Mouse (Mus musculus): ENCODE measurements around the gene Hat1. TPM values are rescaled to one million over a fixed set of nuclear protein-coding genes. Genes with fewer than 3 reads are reported as not detected.

The Hat1 gene
- polyA plus RNA-seq, 1 experiment = 0.49 TPM

- TF ChIP-seq GATA1 (IDR thresholded peaks at IDR 0.05; ENCODE audit: low read length) (no peak), TAL1 (IDR thresholded peaks at IDR 0.05; ENCODE audit: low read length) (no peak)
- H3K36me3 ChIP-seq (ENCODE audit: control insufficient read depth) = no peaks in the 10 kb centered on the region
- H3K4me3 ChIP-seq (replicated peaks) = peak overlapping the region; percentile 15
Measured at GRCm38 (mm10) chr2:71374275-71375155, 14.2 kb upstream of the Hat1 start.

DNA sequence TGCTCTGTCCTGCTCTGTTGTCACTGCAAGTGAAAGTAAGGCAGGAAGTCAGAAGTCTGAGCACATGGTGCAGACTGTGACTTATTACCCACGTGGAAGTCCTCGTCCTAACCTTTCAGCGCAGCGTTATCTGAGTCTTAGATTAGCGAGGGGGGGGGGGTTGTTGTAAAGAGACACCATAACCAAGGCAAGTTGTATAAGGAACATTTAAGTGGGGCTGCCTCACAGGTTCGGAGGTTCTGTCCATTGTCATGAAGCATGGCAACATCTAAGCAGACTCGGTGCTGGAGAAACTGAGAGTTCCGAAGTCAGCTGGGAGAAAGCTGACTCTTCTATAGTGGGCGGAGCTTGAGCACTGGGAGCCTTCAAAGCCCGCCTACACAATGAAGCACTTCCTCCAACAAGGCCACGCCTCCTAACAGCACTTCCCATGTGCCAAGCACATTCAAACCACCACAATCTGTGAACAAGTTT is 12.3 kb upstream of the Hat1 start:
- no peak for TF ChIP-seq TAL1 (IDR thresholded peaks at IDR 0.05; ENCODE audit: low read length)
- no peak for TF ChIP-seq GATA1 (IDR thresholded peaks at IDR 0.05; ENCODE audit: low read length)
- no peaks in the 10 kb centered on the region for H3K9me3 ChIP-seq (ENCODE audit: control insufficient read depth, low read length)
- H3K4me3 ChIP-seq (replicated peaks) = peak overlapping the region; percentile 37

More at GRCm38 (mm10) chr2:71374275-71375155, 14.2 kb upstream of the Hat1 start:
- H3K9me3 ChIP-seq (ENCODE audit: control insufficient read depth, low read length) = no peaks in the 10 kb centered on the region
- H3K4me1 ChIP-seq (ENCODE audit: control insufficient read depth) = peaks cover 36% of the 10 kb centered on the region
- H3K27me3 ChIP-seq (ENCODE audit: control insufficient read depth) = no peaks in the 10 kb centered on the region

GRCm38 (mm10) chr2:71377426-71377825 is 11.3 kb upstream of the Hat1 start:
- Histone ChIP-seq H3K9me3 (ENCODE audit: control insufficient read depth, low read length) (no peaks in the 10 kb centered on the region), H3K36me3 (ENCODE audit: control insufficient read depth) (no peaks in the 10 kb centered on the region), H3K4me1 (ENCODE audit: control insufficient read depth) (peaks cover 30% of the 10 kb centered on the region), H3K27me3 (ENCODE audit: control insufficient read depth) (no peaks in the 10 kb centered on the region), H3K4me3 (replicated peaks) (no peak overlapping the region)
- TF ChIP-seq TAL1 (IDR thresholded peaks at IDR 0.05; ENCODE audit: low read length) (no peak), GATA1 (IDR thresholded peaks at IDR 0.05; ENCODE audit: low read length) (no peak)

More for the DNA sequence above, 12.3 kb upstream of the Hat1 start:
- Histone ChIP-seq H3K27me3 (ENCODE audit: control insufficient read depth) (no peaks in the 10 kb centered on the region), H3K36me3 (ENCODE audit: control insufficient read depth) (no peaks in the 10 kb centered on the region), H3K4me1 (ENCODE audit: control insufficient read depth) (peaks cover 31% of the 10 kb centered on the region)

GRCm38 (mm10) chr2:71381962-71382361 is 6.8 kb upstream of the Hat1 start:
- no peak for TF ChIP-seq TAL1 (IDR thresholded peaks at IDR 0.05; ENCODE audit: low read length)
- TF ChIP-seq GATA1 (IDR thresholded peaks at IDR 0.05; ENCODE audit: low read length) = no peak
- Histone ChIP-seq H3K27me3 (ENCODE audit: control insufficient read depth) (no peaks in the 10 kb centered on the region), H3K36me3 (ENCODE audit: control insufficient read depth) (no peaks in the 10 kb centered on the region)

GRCm38 (mm10) chr2:71383890-71384289 is 4.9 kb upstream of the Hat1 start:
- Histone ChIP-seq H3K4me1 (ENCODE audit: control insufficient read depth) (peaks cover 23% of the 10 kb centered on the region), H3K27me3 (ENCODE audit: control insufficient read depth) (no peaks in the 10 kb centered on the region), H3K4me3 (replicated peaks) (no peak overlapping the region), H3K36me3 (ENCODE audit: control insufficient read depth) (no peaks in the 10 kb centered on the region), H3K9me3 (ENCODE audit: control insufficient read depth, low read length) (no peaks in the 10 kb centered on the region)
- TF ChIP-seq TAL1 (IDR thresholded peaks at IDR 0.05; ENCODE audit: low read length) (no peak), GATA1 (IDR thresholded peaks at IDR 0.05; ENCODE audit: low read length) (no peak)

More at GRCm38 (mm10) chr2:71381962-71382361, 6.8 kb upstream of the Hat1 start:
- Histone ChIP-seq H3K9me3 (ENCODE audit: control insufficient read depth, low read length) (no peaks in the 10 kb centered on the region), H3K4me1 (ENCODE audit: control insufficient read depth) (peaks cover 14% of the 10 kb centered on the region), H3K4me3 (replicated peaks) (peak overlapping the region; percentile 4)

DNA sequence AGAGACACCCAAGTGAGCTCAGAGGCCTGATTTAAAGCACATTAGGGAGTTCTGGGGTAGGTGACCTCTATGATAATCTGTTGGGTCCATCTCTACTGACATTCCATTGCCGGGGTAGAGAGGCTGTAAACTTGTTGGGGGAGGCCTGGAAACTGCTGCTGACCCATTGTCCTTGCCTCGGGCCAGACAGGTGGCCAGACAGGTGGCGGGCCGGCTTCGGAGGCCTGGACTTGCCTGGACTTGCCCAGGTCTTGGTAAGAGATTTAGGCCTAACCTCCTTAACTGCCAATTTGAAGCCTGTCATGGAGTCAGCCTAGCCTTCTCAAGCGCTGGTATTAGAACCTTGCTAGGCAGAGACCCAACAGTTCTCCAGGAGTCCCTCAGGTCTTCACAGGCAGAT is 992 bp upstream of the Hat1 start:
- H3K4me1 ChIP-seq (ENCODE audit: control insufficient read depth) = peaks cover 37% of the 10 kb centered on the region
- H3K9me3 ChIP-seq (ENCODE audit: control insufficient read depth, low read length) = no peaks in the 10 kb centered on the region
- H3K36me3 ChIP-seq (ENCODE audit: control insufficient read depth) = peaks cover 18% of the 10 kb centered on the region
- no peaks in the 10 kb centered on the region for H3K27me3 ChIP-seq (ENCODE audit: control insufficient read depth)
- no peak for TF ChIP-seq TAL1 (IDR thresholded peaks at IDR 0.05; ENCODE audit: low read length)
- TF ChIP-seq GATA1 (IDR thresholded peaks at IDR 0.05; ENCODE audit: low read length) = no peak
- H3K4me3 ChIP-seq (replicated peaks) = no peak overlapping the region

DNA sequence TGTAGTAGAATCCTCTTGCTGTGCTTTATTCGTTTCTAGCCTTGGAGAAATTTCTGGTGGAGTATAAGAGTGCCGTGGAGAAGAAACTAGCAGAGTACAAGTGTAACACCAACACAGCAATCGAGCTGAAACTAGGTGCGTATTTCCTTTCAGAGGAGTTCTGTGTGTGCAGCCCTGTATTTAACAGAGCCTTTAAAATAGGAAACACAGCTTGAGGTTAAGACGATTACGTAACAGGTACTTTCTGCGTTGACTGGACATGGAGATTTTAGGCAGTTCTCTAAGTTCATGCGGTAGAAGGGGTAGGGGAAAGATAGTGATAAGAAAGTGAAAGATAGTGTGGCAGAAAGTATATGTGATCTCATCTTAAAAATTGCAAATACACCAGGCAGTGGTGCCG is 1.1 kb downstream of the Hat1 start:
- Histone ChIP-seq H3K4me1 (ENCODE audit: control insufficient read depth) (peaks cover 40% of the 10 kb centered on the region), H3K4me3 (replicated peaks) (peak overlapping the region; percentile 74), H3K9me3 (ENCODE audit: control insufficient read depth, low read length) (no peaks in the 10 kb centered on the region), H3K27me3 (ENCODE audit: control insufficient read depth) (no peaks in the 10 kb centered on the region), H3K36me3 (ENCODE audit: control insufficient read depth) (peaks cover 38% of the 10 kb centered on the region)
- TF ChIP-seq GATA1 (IDR thresholded peaks at IDR 0.05; ENCODE audit: low read length) (no peak), TAL1 (IDR thresholded peaks at IDR 0.05; ENCODE audit: low read length) (no peak)

DNA sequence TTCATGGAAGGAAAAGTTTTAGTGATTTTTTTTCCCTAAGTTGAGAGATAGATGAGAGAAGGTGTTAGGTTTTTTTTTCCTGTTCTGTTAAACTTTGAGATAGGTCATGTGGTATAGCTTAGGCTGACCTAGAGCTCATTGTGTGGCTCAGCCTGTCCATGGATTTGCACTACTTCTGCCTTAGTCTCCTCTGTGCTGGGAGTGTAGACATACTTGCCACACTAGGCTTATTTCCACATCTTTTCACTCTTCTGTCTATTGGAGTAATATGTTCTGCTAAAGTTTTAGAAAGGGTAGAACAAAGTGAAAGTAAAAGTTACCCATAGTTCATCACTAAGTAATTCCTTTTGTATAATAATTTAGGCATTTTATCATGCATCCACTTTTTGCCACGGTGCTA is 16.9 kb downstream of the Hat1 start:
- peaks cover 62% of the 10 kb centered on the region for H3K36me3 ChIP-seq (ENCODE audit: control insufficient read depth)

DNA sequence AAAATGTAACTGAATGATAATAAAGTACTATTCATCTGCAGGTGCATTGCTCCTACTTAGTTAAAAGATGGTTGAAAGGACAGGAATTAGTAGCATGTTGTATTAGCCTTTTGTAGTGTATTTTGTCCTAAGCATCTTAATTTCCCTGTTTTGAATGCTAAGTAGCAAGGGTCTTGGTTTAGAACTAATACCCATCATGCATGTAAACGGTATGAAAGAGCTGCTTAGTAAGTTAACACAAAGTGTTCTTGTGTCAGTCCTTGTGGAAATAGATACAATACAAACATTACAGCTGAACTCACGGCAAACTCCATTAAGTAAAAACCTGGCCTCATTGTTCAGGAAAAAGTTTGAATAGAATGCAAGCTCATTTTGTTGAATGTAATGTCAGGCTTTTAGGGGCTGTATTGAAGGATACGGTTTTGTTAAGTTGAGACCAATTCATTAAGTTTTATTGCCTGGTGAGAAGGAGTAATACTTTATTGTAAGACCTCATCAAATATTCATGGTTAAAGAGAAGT is 30.1 kb downstream of the Hat1 start:
- H3K9me3 ChIP-seq (ENCODE audit: control insufficient read depth, low read length) = no peaks in the 10 kb centered on the region
- peaks cover 83% of the 10 kb centered on the region for H3K36me3 ChIP-seq (ENCODE audit: control insufficient read depth)
- TF ChIP-seq GATA1 (IDR thresholded peaks at IDR 0.05; ENCODE audit: low read length) (no peak), TAL1 (IDR thresholded peaks at IDR 0.05; ENCODE audit: low read length) (no peak)
- no peak overlapping the region for H3K4me3 ChIP-seq (replicated peaks)
- H3K27me3 ChIP-seq (ENCODE audit: control insufficient read depth) = no peaks in the 10 kb centered on the region
- H3K4me1 ChIP-seq (ENCODE audit: control insufficient read depth) = peaks cover 4% of the 10 kb centered on the region

More for the DNA sequence above, 16.9 kb downstream of the Hat1 start:
- no peaks in the 10 kb centered on the region; the same call in 1 of the 2 replicates for H3K4me1 ChIP-seq (ENCODE audit: control insufficient read depth)
- TF ChIP-seq TAL1 (IDR thresholded peaks at IDR 0.05; ENCODE audit: low read length) (no peak), GATA1 (IDR thresholded peaks at IDR 0.05; ENCODE audit: low read length) (no peak)
- no peaks in the 10 kb centered on the region for H3K9me3 ChIP-seq (ENCODE audit: control insufficient read depth, low read length)
- no peaks in the 10 kb centered on the region for H3K27me3 ChIP-seq (ENCODE audit: control insufficient read depth)
- no peak overlapping the region for H3K4me3 ChIP-seq (replicated peaks)
